Mouse (Mus musculus) kidney, adult 11 months (tissue): ENCODE data around the gene Tex52.

ENCODE experiments used
- DNase-seq: peaks from one replicate; pipeline ENCODE4 v3.0.0; 2022

Gene Tex52

GRCm38 (mm10) chr6:128381254-128381653 is 6.0 kb downstream of the Tex52 start:
- DNase-seq = no peak

GRCm38 (mm10) chr6:128383752-128384151 is 8.5 kb downstream of the Tex52 start:
- DNase-seq = no peak

GRCm38 (mm10) chr6:128385026-128385425 is 9.8 kb downstream of the Tex52 start:
- no peak for DNase-seq

GRCm38 (mm10) chr6:128389185-128389584 is 13.9 kb downstream of the Tex52 start:
- no peak for DNase-seq

GRCm38 (mm10) chr6:128390683-128391082 is 15.4 kb downstream of the Tex52 start:
- DNase-seq = no peak

- DNase-seq = peak; percentile 80
Measured at GRCm38 (mm10) chr6:128397574-128398261, 22.5 kb downstream of the Tex52 start.

GRCm38 (mm10) chr6:128398996-128399395 is 23.7 kb downstream of the Tex52 start, which contains the start of gene Nrip2:
TSS of gene Nrip2 (plus strand) at chr6:128399296.
- DNase-seq = no peak

- no peak for DNase-seq
Measured at GRCm38 (mm10) chr6:128399421-128400185, 24.3 kb downstream of the Tex52 start.

- DNase-seq = no peak
Measured at GRCm38 (mm10) chr6:128404708-128405107, 29.5 kb downstream of the Tex52 start.

GRCm38 (mm10) chr6:128408544-128409125 is 33.4 kb downstream of the Tex52 start:
- peak; percentile 43 for DNase-seq

GRCm38 (mm10) chr6:128410305-128410704 is 35.0 kb downstream of the Tex52 start:
- no peak for DNase-seq

GRCm38 (mm10) chr6:128411115-128411514 is 35.9 kb downstream of the Tex52 start:
- peak; percentile 58 for DNase-seq

- no peak for DNase-seq
Measured at GRCm38 (mm10) chr6:128416169-128416568, 40.9 kb downstream of the Tex52 start.

GRCm38 (mm10) chr6:128418076-128418475 is 42.8 kb downstream of the Tex52 start:
- no peak for DNase-seq

GRCm38 (mm10) chr6:128421036-128421435 is 45.8 kb downstream of the Tex52 start:
- DNase-seq = no peak

GRCm38 (mm10) chr6:128421480-128421879 is 46.2 kb downstream of the Tex52 start:
- no peak for DNase-seq

- DNase-seq = no peak
Measured at GRCm38 (mm10) chr6:128423496-128424268, 48.4 kb downstream of the Tex52 start.

- peak; percentile 96 for DNase-seq
Measured at GRCm38 (mm10) chr6:128424269-128425019, 49.2 kb downstream of the Tex52 start, which contains the start of gene Itfg2. TSS of gene Itfg2 (minus strand) at chr6:128424931.

GRCm38 (mm10) chr6:128425046-128425445 is 49.8 kb downstream of the Tex52 start:
- no peak for DNase-seq

- DNase-seq = no peak
Measured at GRCm38 (mm10) chr6:128427571-128427970, 52.3 kb downstream of the Tex52 start.

- DNase-seq = no peak
Measured at GRCm38 (mm10) chr6:128429300-128429699, 54.0 kb downstream of the Tex52 start.

GRCm38 (mm10) chr6:128429826-128430225 is 54.6 kb downstream of the Tex52 start:
- DNase-seq = no peak
